Mouse (Mus musculus): ENCODE measurements at regions not wholly inside any gene's neighbourhood (a gene's known extent, or its start where the extent isn't known, plus 50 kb on each side); places are given as distances from the start of the nearest gene placed in this dataset.

DNA sequence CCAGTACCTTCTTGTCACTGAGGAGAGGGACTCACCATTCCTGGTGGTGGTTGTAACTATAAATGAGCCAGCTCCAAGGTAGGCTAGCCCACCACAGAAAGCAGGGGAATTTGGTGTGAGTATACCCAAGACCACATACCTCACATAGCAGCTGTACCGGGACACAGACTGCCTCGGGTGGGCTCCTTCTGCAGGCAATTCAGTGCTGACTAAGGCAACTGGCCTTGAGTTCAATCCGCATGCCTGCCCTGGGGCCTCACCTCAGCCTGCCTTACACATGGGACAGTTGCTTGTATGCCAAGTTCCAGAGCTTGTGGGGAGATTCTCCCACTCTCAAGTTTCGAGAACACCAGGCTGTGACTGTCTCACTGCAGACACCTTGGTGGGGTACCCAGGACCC is 153.6 kb downstream of the Gm26897 start:
- no peak for ATAC-seq (replicated peaks; ENCODE audit: low read depth, poor library complexity, severe bottlenecking)

DNA sequence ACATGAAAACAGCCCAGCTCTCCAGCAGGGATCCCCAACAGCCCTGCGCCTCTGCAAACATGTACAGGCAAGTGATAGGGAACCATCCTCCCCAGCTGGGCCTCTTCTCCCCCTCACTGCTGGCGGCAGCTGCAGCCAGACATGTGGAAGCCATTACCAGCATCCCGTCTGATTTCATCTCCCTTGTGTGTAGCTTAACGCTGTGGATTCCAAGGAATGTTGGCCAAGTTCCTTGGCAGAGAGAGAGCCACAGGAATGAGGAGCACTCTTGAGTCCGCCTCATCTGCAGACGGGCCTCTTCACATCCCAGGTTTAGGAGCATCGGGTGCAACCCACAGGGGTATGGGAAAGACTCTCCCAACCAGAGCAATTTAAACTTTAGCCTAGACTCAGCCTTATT is 157.1 kb downstream of the Gm26897 start:
- ATAC-seq (replicated peaks; ENCODE audit: low read depth, poor library complexity, severe bottlenecking) = no peak

DNA sequence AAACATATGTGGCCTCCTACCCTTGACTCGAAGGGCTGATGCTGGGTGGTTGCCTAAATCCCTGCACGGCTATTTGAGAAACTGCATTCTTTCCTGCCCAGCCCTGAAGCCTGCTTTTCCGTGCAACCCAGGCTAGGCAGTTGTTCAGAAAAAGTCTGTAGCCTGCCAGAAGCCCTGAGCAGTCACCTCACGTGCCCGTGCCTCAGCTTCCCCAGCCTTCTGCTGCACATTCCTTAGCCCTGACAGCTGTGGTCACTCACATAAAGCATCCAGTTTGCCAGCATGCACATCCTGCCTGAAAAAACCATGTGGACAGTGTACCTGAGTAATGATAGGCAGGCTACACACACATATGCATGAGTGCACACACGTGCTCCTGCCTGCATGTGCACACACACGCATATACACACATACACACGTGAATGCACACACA is 157.6 kb downstream of the Gm26897 start:
- no peak for ATAC-seq (replicated peaks; ENCODE audit: low read depth, poor library complexity, severe bottlenecking)

DNA sequence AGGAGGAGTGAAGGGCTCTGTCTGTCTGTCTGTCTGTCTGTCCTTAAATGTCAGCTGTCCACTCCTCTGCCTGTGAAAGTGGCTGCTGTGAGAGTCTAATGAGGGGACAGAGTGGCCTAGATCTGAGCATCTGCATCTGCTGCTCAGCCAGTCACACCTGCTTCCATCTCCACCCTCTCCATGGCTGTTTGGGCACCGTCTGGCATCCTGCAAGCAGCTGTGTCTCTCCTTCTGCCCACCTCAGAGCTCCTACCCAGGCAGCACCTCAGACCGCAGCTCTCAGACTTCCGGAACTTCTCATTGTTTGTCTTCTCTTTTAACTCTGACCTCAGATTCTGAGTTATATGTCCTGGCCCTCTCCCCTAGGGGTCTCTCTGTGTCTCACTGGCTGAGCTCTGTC is 159.2 kb downstream of the Gm26897 start:
- no peak for ATAC-seq (replicated peaks; ENCODE audit: low read depth, poor library complexity, severe bottlenecking)

DNA sequence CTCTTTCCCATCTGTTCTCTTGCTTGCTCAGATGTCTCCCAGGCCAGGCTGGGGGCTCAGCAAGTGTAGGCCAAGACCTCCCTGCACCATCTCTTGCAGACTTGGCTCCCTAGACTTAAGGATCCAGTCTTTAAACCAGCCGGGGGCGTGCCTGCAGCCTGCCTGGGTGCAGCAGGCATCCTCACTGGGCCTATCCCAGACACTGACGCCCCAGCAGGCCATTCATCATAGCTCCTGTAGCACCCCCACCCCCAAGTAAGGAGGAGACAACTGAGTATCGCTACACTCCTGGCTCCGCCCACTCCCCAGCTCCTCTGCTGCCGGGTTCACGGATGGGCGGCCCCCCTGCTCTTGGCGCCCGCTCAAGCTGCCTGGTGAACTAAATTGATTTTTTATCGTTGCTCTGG is 160.2 kb downstream of the Gm26897 start:
- peak; percentile 50 for ATAC-seq (replicated peaks; ENCODE audit: low read depth, poor library complexity, severe bottlenecking)

DNA sequence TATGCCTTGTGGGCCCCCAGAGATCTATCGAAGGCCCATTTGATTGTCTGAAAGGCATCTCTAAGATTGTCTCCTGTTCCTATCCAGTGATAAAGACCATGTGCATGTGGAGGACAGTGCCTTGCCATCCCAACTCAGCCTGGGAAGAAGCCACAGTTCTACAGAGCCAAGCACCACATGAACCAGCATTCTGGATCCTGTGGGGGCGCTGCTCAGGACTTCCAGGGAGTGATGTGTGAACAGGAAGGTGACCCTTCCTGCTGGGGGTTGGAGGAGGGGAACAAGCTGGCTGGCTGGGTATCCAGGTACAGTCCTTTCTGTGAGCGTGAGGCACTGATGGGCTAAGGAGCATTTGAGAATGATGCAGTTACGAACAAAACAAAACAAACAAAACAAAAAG is 163.8 kb downstream of the Gm26897 start:
- no peak for ATAC-seq (replicated peaks; ENCODE audit: low read depth, poor library complexity, severe bottlenecking)

DNA sequence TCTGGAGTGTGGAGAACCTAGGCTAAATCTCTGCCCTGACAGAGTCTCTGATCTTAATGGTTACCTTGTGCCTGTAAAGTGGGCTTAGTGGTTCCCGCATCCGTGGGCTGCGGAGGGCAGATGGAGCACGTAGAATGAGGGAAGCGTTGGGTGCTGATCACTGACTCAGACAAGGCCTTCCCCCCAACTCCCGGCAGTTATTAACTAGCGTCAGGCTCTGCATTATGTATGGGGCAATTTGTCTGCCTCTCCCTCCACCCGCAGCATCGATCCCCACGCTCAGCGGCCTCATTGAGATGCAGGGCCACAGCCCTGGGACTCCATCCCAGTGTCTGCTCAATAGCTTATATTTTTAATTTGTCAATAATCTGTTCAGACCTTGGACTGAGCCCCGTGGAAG is 164.8 kb downstream of the Gm26897 start:
- no peak for ATAC-seq (replicated peaks; ENCODE audit: low read depth, poor library complexity, severe bottlenecking)

DNA sequence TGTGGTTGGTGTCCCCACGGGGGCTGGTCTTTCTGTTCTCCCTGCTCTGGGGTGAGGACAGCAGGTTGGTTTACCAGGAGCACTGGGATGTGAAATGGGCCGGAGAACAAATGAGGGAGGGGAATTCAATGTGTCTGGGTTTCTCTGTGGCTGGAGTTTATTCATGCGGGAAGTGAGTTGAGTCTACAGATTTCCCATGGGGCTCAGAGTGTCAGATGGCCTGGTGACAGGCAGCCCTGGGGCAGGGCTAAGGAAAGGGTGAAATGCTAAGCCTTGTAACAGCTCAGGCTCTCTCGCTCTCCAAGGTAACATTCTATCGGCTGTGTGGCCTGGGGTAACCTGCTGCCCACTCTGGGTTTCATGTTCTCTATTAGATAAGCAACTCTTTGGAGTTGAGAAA is 167.5 kb downstream of the Gm26897 start:
- ATAC-seq (replicated peaks; ENCODE audit: low read depth, poor library complexity, severe bottlenecking) = no peak

DNA sequence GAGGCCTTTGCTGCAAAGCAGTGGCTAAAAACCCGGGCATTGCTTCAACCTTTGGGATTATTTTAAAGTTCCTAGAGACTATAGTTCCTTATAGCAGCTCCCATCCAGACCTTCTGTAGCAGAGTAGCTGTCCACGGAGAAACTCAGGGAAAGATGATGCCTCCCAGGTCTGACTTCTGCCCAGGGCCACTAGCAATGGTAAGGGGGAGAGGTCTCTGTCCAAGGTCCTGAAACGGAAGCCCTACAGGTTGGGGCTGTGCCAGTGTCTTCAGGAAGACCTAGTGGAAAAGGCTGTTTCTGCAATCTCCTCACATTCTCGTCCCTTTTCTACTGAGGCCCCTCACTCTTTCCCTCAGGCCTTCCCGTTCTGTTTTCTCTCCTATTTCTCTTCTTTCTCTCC is 168.0 kb downstream of the Gm26897 start:
- peak; percentile 73; the same call in 1 of the 2 replicates for ATAC-seq (replicated peaks; ENCODE audit: low read depth, poor library complexity, severe bottlenecking)

DNA sequence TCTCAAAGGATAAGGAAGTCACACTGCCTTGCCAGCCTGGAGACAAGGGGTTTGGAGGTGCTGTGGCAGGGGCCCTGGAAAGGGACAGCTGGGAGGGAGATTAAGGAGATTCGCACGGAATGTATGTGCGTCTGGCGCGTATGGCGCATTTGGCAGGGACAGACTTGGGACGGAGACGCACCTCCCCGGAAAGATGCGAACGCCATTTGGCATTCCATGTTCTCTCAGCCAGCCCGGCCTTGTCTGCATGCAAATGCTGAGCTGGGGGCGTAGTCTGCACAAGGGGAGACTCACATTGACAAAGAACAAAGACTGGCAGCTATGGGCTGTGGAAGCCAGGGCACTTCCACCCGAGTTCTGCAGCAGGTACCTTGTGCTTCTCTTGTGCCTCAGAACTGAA is 174.4 kb downstream of the Gm26897 start:
- no peak for ATAC-seq (replicated peaks; ENCODE audit: low read depth, poor library complexity, severe bottlenecking)

DNA sequence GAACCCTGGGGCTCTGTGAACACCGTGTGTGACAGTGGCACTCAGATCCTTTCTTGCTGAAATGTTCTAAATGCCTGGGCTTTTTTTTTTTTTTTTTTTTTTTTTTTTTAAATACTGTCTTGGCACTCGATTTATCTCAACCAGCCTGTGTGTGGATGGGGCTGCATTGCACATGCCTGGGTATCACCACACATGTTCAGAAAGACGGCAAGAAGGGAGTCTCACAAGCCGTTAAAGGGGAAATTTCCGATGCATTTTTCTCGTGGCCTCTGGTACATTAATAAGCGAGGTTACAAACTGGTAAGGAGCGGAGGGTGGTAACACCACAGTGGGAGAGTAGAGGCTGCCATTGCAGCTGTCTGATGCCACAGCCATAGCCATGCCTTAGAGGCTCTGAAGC is 176.8 kb downstream of the Gm26897 start:
- ATAC-seq (replicated peaks; ENCODE audit: low read depth, poor library complexity, severe bottlenecking) = no peak

DNA sequence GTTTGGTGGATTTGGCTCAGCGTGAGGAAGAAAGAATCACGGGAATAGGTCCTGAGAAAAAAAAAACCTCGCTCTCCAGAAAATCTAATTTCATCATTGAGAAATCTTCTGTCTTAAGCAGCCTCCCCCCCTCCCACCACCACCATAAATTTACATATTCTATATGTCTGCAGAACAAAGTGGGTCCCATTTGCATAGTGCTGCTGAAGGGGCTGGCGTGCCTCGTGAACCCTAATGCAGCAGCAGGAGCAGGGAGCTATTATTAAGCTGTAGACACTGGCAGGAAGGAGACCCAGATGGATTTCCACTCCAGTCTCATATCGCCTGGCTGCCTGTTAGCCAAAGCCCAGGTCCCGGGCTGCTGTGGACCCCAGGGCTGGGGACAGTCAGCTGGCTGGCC is 179.6 kb downstream of the Gm26897 start:
- ATAC-seq (replicated peaks; ENCODE audit: low read depth, poor library complexity, severe bottlenecking) = no peak

DNA sequence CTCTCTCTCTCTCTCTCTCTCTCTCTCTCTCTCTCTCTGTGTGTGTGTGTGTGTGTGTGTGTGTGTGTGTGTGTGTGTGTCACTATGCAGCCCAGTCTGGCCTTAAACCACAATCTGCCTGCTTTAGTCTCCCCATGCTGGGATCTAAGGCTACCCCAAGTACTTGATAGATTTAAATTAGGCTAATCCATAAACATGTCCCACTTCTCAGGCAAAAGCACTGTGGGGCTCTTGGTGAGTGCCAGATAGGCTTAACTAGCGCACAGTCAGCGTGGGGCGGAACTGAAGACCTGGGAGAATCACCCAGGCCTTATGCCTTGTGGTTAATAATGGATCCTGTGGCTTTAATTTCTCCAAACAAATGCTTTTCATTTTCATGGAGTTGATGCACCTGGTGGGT is 180.6 kb downstream of the Gm26897 start:
- no peak for ATAC-seq (replicated peaks; ENCODE audit: low read depth, poor library complexity, severe bottlenecking)

DNA sequence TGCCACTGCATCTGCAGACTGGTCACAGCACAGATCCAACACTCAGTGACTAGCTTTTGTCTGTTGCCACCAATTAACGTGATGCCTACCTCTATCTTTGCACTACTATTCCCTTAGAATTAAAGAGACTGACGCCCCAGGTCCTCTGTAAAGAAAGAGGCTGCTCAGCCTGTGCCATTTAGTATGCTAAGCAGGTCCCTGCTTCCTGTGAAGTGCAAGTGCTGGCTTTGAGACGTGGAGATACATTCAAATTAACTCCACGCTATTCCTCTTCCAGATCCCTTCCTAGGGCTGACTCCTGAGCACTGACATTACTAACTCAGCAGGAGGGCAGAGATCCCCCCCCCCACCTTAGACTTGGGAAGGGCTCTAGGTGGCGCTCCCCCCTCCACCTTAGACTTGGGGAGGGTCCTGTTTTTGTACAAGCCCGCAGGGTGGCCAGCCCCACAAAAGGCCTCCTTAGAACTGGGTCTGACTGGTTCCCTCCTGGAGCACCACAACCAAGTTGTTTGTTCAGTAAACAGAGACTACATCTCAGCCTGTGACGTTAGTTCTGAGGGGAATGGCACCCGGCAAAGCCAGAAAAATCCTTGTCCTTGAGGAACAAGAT is 184.0 kb downstream of the Gm26897 start:
- no peak for ATAC-seq (replicated peaks; ENCODE audit: low read depth, poor library complexity, severe bottlenecking)

DNA sequence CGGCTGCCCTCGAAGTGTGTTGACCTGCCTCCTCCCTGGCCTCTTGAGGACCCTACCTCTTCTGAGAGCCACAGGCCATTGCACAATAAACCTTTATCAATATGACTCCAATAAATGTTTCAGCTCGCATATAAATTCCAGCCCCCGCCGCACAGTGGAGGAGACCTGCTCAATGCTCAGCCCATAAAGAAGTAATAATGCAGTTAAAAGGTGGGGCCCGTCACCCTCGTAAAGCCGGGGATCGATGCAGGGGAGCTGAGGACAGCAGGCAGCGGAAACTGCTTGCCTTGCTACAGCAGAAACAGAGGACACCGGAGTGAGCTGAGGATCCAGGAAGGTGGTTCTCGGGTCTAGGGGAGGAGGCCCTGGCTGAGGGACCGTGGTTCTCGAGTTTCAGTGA is 185.2 kb downstream of the Gm26897 start:
- ATAC-seq (replicated peaks; ENCODE audit: low read depth, poor library complexity, severe bottlenecking) = no peak

DNA sequence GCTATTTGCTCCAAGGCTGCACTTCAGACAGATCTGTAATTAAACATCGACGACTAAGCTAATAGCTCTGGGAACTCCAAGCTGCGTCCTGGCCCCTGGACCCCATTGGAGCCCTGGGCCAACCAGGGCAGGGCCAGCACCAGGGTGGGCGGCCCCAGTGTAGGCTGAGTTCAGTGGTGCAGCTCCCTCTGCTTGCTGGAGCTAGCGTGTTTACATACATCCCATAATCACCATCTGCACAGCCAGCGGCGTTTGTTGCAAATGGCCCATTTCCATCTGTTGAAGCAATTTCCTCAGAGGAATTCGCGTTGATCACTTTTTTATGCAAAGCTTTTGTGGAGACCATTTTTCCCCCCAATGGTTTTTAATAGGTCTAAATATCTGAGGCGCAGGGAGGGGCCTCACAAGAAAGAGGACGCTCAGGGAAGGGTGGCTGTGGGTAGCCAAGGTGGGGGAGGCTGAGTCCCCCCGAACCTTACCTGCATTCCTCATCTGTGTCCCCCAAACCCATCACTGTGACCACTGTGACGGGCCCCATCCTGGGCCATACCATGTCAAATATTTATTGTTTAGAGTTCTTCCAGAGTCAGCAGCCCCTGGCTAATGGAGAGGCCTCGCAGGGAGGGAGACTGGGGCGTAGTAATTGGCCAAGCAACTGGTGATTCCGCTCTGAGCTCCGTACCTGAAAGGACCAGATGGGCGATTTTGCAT is 189.4 kb downstream of the Gm26897 start:
- ATAC-seq (replicated peaks; ENCODE audit: low read depth, poor library complexity, severe bottlenecking) = no peak

DNA sequence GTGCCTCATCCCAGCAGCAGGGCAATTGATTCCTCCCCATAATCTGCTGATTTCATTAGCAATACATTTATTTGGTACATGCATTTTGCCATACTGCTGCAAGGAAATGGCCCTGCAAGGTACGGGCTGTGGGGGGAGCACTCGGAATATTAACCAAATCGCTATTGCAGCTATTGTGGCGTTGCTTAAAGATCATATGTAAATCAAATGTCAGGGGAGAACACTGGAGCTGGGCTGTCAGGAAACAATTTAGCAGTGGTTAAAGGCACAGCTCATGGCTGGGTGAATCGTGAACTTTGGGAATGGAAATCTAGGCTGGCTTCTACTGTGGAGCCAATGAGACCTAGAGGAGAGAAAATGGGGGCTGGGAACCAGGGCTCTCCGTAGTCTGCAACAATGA is 192.0 kb downstream of the Gm26897 start:
- ATAC-seq (replicated peaks; ENCODE audit: low read depth, poor library complexity, severe bottlenecking) = no peak

DNA sequence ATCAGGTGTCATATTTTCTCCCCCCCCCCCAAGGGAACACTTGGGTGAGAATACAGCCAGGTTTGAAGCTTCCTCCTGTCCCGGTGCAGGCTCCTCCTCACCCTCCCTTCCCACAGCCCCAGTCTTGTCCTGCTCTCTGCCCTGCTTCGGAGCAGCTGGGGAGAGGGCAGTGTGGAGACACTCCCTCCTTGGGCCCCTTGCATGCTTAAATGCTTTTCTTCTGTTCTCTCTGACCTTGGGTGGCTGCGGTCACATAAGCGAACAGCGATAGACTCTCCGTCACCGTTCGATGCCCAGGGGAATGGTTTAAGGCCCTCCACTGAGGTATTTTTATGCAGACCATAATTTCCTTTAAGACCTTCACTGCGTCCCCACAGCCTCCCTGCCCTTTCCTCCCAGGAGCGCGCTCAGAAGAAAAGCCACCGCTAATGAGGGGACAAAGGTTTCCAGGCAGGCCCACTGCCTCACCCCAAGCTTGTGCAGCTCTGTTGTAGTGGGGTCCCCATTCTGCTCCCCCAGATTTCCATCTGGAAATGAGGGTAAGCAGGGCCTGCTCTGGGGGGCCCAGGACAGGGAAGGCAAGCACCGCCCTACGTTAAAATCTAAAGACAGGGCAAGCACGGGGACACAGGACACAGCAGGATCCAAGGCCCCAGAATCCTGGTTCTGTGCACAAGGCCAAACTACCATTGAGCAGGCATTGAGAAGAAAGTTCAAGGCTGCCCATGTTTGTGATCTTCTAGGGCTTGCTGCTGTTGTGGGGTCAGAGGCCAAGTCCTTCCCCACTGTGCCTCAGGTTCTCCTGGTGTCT is 195.7 kb downstream of the Gm26897 start:
- ATAC-seq (replicated peaks; ENCODE audit: low read depth, poor library complexity, severe bottlenecking) = no peak

DNA sequence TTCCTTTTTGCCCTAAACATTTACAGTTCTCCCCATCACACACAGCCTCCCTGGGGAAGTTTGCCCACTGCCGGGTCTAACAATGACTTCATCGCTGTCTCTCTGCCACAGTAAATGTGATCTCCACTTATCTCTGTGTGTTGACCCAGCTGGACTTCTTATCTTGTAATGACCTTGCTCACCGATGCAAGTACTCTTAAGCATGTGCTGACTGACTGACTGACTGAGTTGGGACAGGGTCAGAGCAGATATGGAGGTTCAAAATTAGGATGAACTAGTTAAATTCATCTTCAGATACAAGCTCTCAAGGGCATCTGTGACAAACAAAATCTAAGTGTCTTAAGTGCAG is 196.2 kb downstream of the Gm26897 start:
- ATAC-seq (replicated peaks; ENCODE audit: low read depth, poor library complexity, severe bottlenecking) = no peak

DNA sequence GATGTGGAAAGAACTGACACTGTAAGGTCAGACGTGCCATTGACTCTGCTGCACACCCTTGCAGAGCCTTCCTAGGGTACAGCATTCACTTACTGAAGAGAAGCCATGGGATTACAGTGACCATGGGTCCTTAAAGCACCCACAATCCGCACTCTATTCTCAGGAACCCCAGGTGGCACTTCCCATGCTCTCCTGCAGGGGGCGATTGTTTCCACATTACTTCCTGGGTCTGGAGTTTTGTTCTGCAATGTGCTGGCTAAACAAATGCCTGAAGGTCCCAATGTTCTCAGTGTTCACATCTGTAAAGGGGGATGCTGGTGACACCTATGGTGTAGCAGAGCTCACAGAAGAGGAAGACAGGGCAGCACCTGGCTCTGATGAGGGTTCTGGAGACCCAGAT is 198.0 kb downstream of the Gm26897 start:
- 0 out of 2 replicates have a peak, but pooled peaks have one; percentile 29 for ATAC-seq (replicated peaks; ENCODE audit: low read depth, poor library complexity, severe bottlenecking)

DNA sequence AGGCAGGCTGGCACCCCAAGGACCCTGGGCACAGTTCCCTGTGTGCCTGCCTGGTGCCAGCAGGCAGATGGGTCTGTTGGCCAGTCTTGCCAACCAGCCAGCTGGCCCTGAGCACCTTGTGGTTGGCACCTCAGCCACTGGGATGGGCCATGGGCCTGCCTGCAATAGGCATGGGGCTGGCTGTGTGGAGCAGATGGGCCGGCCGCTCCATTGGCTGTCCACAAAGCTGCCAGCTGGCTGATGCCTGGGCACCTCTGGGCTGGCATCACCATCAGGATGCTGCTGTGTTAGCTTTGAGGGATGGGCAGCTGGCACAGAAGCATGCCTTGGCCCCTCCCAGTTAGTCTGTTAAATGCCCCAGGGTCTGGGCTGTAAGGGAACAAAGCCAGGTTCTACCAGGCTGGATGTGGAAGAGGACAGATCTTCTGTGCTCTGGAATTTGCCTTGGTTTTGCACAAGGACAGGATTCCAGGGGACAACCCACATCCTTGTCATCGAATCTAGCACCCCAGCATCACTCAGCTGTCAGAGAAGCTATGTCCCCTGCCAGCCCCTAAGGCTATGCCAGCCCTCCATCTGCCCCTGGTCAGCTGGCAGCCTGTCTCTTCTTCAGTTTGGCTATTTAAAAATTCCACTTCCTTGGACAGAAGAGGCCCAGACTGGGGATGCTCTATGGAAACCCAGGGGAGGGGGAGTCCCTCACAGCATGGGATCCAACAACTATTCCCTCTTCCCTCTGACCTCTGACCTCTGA is 201.8 kb downstream of the Gm26897 start:
- no peak for ATAC-seq (replicated peaks; ENCODE audit: low read depth, poor library complexity, severe bottlenecking)
